8 mouse cellular contexts compared by ENCODE assay signal in the genomic region with DNA sequence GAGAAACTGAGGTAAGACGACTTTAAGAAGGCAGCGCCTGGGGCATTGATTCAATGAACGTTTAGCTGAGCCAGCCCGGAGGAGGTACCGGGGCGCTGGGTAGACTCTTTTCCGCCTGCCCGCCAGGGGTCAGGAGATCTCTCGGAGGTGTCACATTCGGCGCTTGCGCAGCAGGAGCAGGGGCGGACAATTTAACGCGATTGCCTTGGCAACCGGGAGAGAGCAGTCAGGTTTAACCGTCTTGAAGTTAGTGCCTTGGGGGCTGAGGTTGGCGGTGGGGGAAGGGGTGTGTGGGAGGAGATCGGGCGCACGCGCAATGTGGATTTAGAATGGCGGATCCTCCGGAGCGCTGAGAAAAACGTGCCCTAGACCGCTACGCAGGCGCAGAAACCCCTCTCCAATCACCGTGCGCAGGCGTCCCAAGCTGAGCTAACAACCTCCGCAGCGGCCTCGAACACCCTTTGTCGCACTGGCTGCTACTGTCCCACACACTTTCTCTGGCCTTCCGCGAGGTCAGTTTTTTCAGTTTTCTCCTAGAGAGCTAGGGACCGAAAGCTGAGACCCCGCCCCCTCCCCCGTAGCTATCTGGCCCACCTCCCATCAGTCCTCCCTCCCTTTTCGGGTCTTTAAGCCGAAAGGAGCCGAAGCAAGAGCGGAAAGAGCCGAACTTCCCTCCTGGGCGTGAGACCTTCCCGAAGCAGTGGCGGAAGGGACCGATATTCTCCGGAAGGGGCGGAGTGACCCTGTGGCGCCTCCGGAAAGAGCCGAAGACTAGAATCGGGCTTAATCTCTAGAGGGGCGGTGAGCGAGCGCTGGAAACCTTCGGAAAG. TPM values are rescaled to one million over a fixed set of nuclear protein-coding genes. Genes with fewer than 3 reads are reported as not detected.
DNase-seq lines count a peak whose midpoint lies in the region; ATAC-seq and TF ChIP-seq lines count a peak whose summit lies in the region.

No protein-coding gene starts in this region.

- under 1% methylated on average over 60 of the region's 60 CpGs for WGBS in heart, embryonic 11.5 days (ENCODE audit: insufficient replicate concordance)
- WGBS in kidney, embryonic 16.5 days, result under 1% methylated on average over 60 of the region's 60 CpGs
- under 1% methylated on average over 60 of the region's 60 CpGs for WGBS in liver, adult 2 months

- peaks cover 56% of the 10 kb centered on the region for H3K4me1 ChIP-seq in erythroblast, embryonic 14.5 days (ENCODE audit: control insufficient read depth)
- peaks cover 21% of the 10 kb centered on the region; the same call in 1 of the 2 replicates for H3K4me1 ChIP-seq in heart, embryonic 11.5 days (ENCODE audit: control insufficient read depth, insufficient read depth, low read length)
- peaks cover 43% of the 10 kb centered on the region for H3K4me1 ChIP-seq in kidney, embryonic 16.5 days (ENCODE audit: insufficient read depth, low read length)
- H3K4me1 ChIP-seq in liver, adult 2 months (ENCODE audit: control insufficient read depth, insufficient read depth, low read length), result peaks cover 10% of the 10 kb centered on the region

- H3ac ChIP-seq in C2C12 (ENCODE audit: control insufficient read depth, insufficient read length, low read depth) (peak overlapping the region; percentile 93), myocyte (ENCODE audit: control insufficient read depth, insufficient read length) (peak overlapping the region; percentile 96)

- TF ChIP-seq CTCF in C2C12 (IDR thresholded peaks at IDR 0.05; ENCODE audit: control insufficient read depth, insufficient read depth, insufficient read length), result peak; percentile 18
- TF ChIP-seq CTCF in brain, embryonic 14.5 days (IDR thresholded peaks at IDR 0.05; ENCODE audit: borderline replicate concordance, extremely low read depth, insufficient read depth, insufficient read length), result peak; percentile 62
- peak; percentile 75 for TF ChIP-seq CTCF in liver, adult 2 months (IDR thresholded peaks at IDR 0.05; ENCODE audit: low read depth, low read length)

- H3K27me3 ChIP-seq in C2C12 (ENCODE audit: control insufficient read depth, insufficient read depth, insufficient read length) (peaks cover 7% of the 10 kb centered on the region), myocyte (ENCODE audit: control insufficient read depth, insufficient read depth, insufficient read length) (peaks cover 9% of the 10 kb centered on the region)
- peaks cover 37% of the 10 kb centered on the region for H3K27me3 ChIP-seq in erythroblast, embryonic 14.5 days (ENCODE audit: control insufficient read depth)
- peaks cover 27% of the 10 kb centered on the region for H3K27me3 ChIP-seq in heart, embryonic 11.5 days (ENCODE audit: control insufficient read depth, insufficient read depth, low read length)
- peaks cover 13% of the 10 kb centered on the region for H3K27me3 ChIP-seq in kidney, embryonic 16.5 days (ENCODE audit: insufficient read depth, low read length)
- peaks cover 5% of the 10 kb centered on the region for H3K27me3 ChIP-seq in liver, adult 2 months (ENCODE audit: control insufficient read depth, insufficient read depth, low read length)
- H3K27me3 ChIP-seq in splenic B cell, adult 2 months (ENCODE audit: control insufficient read depth, insufficient read depth, low read length, poor library complexity, severe bottlenecking), result no peaks in the 10 kb centered on the region

- H3K36me3 ChIP-seq in C2C12 (ENCODE audit: control insufficient read depth, insufficient read depth) (peaks cover 14% of the 10 kb centered on the region), myocyte (ENCODE audit: control insufficient read depth, insufficient read depth) (no peaks in the 10 kb centered on the region)
- H3K36me3 ChIP-seq in erythroblast, embryonic 14.5 days (ENCODE audit: control insufficient read depth), result peaks cover 27% of the 10 kb centered on the region
- H3K36me3 ChIP-seq in heart, embryonic 11.5 days (ENCODE audit: control insufficient read depth, insufficient read depth, low read length), result no peaks in the 10 kb centered on the region
- peaks cover under 1% of the 10 kb centered on the region; the same call in 1 of the 2 replicates for H3K36me3 ChIP-seq in kidney, embryonic 16.5 days (ENCODE audit: insufficient read depth, low read length)
- H3K36me3 ChIP-seq in liver, adult 2 months (ENCODE audit: control insufficient read depth, insufficient read depth, low read length), result no peaks in the 10 kb centered on the region
- H3K36me3 ChIP-seq in splenic B cell, adult 2 months (ENCODE audit: control insufficient read depth, insufficient read depth, low read length, poor library complexity, severe bottlenecking), result no peaks in the 10 kb centered on the region

- peak overlapping the region; percentile 95 for H3K9ac ChIP-seq in heart, embryonic 11.5 days (ENCODE audit: low read depth, low read length)
- H3K9ac ChIP-seq in kidney, embryonic 16.5 days (replicated peaks; ENCODE audit: low read length), result peak overlapping the region; percentile 98
- H3K9ac ChIP-seq in liver, adult 2 months (ENCODE audit: low read depth, low read length), result peak overlapping the region; percentile 91

- TF ChIP-seq POLR2A in brain, embryonic 14.5 days (IDR thresholded peaks at IDR 0.05; ENCODE audit: borderline replicate concordance, extremely low read depth, insufficient read depth, insufficient read length, poor library complexity, severe bottlenecking), result no peak
- TF ChIP-seq POLR2A in liver, adult 2 months (IDR thresholded peaks at IDR 0.05; ENCODE audit: extremely low read depth, insufficient read depth, low read length), result no peak
- TF ChIP-seq POLR2A in myocyte (IDR thresholded peaks at IDR 0.05; ENCODE audit: insufficient read length, low read depth), result no peak

- peaks cover 4% of the 10 kb centered on the region; the same call in 1 of the 2 replicates for H3K9me3 ChIP-seq in erythroblast, embryonic 14.5 days (ENCODE audit: control insufficient read depth, low read length)
- no peaks in the 10 kb centered on the region for H3K9me3 ChIP-seq in heart, embryonic 11.5 days (replicated peaks; ENCODE audit: control insufficient read depth, low read length)
- H3K9me3 ChIP-seq in kidney, embryonic 16.5 days (ENCODE audit: low read length), result no peaks in the 10 kb centered on the region

- peak overlapping the region; percentile 99 for H3K27ac ChIP-seq in heart, embryonic 11.5 days (ENCODE audit: low read depth, low read length)
- H3K27ac ChIP-seq in kidney, embryonic 16.5 days (ENCODE audit: low read length), result peak overlapping the region; percentile 100
- peak overlapping the region; percentile 99 for H3K27ac ChIP-seq in liver, adult 2 months (replicated peaks; ENCODE audit: insufficient read depth, low read depth, low read length)

- peak; percentile 99 for DNase-seq in brain, embryonic 14.5 days (ENCODE audit: low read depth)
- peak; percentile 89 for DNase-seq in liver, adult 2 months (ENCODE audit: extremely low read depth, low read depth, low spot score)
- peak; percentile 99 for DNase-seq in splenic B cell, adult 2 months (ENCODE audit: low read depth, low spot score)

- peak overlapping the region; percentile 87 for H3K4me2 ChIP-seq in heart, embryonic 11.5 days
- peak overlapping the region; percentile 96 for H3K4me2 ChIP-seq in kidney, embryonic 16.5 days (replicated peaks; ENCODE audit: low read depth, low read length)
- peak overlapping the region; percentile 97 for H3K4me2 ChIP-seq in myocyte (ENCODE audit: low read depth)

- ATAC-seq in heart, embryonic 11.5 days (replicated peaks; ENCODE audit: insufficient number of reproducible peaks, low FRiP score, low TSS enrichment), result peak; percentile 86
- peak; percentile 88 for ATAC-seq in kidney, embryonic 16.5 days (ENCODE audit: low FRiP score, low TSS enrichment)

- peaks cover 34% of the 10 kb centered on the region for H3K79me3 ChIP-seq in C2C12 (ENCODE audit: low read depth)

- H3K79me2 ChIP-seq in C2C12 (ENCODE audit: control insufficient read depth, insufficient read depth) (peaks cover 39% of the 10 kb centered on the region), myocyte (ENCODE audit: control insufficient read depth, insufficient read depth) (peaks cover 37% of the 10 kb centered on the region)
- peaks cover 24% of the 10 kb centered on the region; the same call in 1 of the 2 replicates for H3K79me2 ChIP-seq in liver, adult 2 months (ENCODE audit: control insufficient read depth, insufficient read depth, low read length)

- peak overlapping the region; percentile 75 for H3K4me3 ChIP-seq in C2C12 (ENCODE audit: insufficient read depth, poor library complexity, severe bottlenecking)
- H3K4me3 ChIP-seq in erythroblast, embryonic 14.5 days (replicated peaks), result peak overlapping the region; percentile 92
- H3K4me3 ChIP-seq in heart, embryonic 11.5 days (ENCODE audit: low read depth, low read length), result peak overlapping the region; percentile 78
- H3K4me3 ChIP-seq in kidney, embryonic 16.5 days (ENCODE audit: low read length), result peak overlapping the region; percentile 79
- H3K4me3 ChIP-seq in liver, adult 2 months (ENCODE audit: insufficient read depth, low read depth, low read length), result peak overlapping the region; percentile 79
- H3K4me3 ChIP-seq in myocyte, result peak overlapping the region; percentile 96

RNA-seq across cellular contexts. Expression of a gene that starts 0.8 kb away (rescaled TPM):
- polyA plus RNA-seq in C2C12 (2012; fragmentation: generic; extraction: Trizol) (333 TPM), myocyte (2012; fragmentation: generic; extraction: Trizol) (159 TPM)
- polyA plus RNA-seq in brain, embryonic 14.5 days (2012; rRNA removed), result 404 and 431 TPM in 2 replicates
- 43.1 and 44.9 TPM in 2 replicates for polyA plus RNA-seq in erythroblast, embryonic 14.5 days (2012)
- 84.0 and 85.5 TPM in 2 replicates for polyA plus RNA-seq in heart, embryonic 11.5 days (2014; fragmentation: Nextera tagmentation; extraction: Ambion mirVana)
- polyA plus RNA-seq in kidney, embryonic 16.5 days (2015; fragmentation: Nextera tagmentation; extraction: Ambion mirVana), result 136 and 139 TPM in 2 replicates
- 30.4 and 35.2 TPM in 2 replicates for total RNA-seq in liver, adult 2 months (2014; rRNA removed)
- polyA plus RNA-seq in liver, adult 2 months (2012; rRNA removed), result 70.6 and 90.4 TPM in 2 replicates

RNA-seq across cellular contexts. Expression of a gene that starts 9.8 kb away (rescaled TPM):
- 13.7 TPM for polyA plus RNA-seq in C2C12 (2012; fragmentation: generic; extraction: Trizol)
- 61.4 and 88.7 TPM in 2 replicates for polyA plus RNA-seq in brain, embryonic 14.5 days (2012; rRNA removed)
- polyA plus RNA-seq in erythroblast, embryonic 14.5 days (2012), result 0.10 and 0.26 TPM in 2 replicates
- 14.7 and 17.8 TPM in 2 replicates for polyA plus RNA-seq in heart, embryonic 11.5 days (2014; fragmentation: Nextera tagmentation; extraction: Ambion mirVana)
- polyA plus RNA-seq in kidney, embryonic 16.5 days (2015; fragmentation: Nextera tagmentation; extraction: Ambion mirVana), result 35.0 and 44.0 TPM in 2 replicates
- 0.18 and 0.20 TPM in 2 replicates for total RNA-seq in liver, adult 2 months (2014; rRNA removed)
- polyA plus RNA-seq in liver, adult 2 months (2012; rRNA removed), result 1.9 and 2.2 TPM in 2 replicates
- polyA plus RNA-seq in myocyte (2012; fragmentation: generic; extraction: Trizol), result 13.1 TPM

RNA-seq across cellular contexts. Expression of a gene that starts 18.9 kb away (rescaled TPM):
- polyA plus RNA-seq in C2C12 (2012; fragmentation: generic; extraction: Trizol), result 102 TPM
- 176 and 216 TPM in 2 replicates for polyA plus RNA-seq in brain, embryonic 14.5 days (2012; rRNA removed)
- polyA plus RNA-seq in erythroblast, embryonic 14.5 days (2012), result 227 and 231 TPM in 2 replicates
- polyA plus RNA-seq in heart, embryonic 11.5 days (2014; fragmentation: Nextera tagmentation; extraction: Ambion mirVana), result 47.0 and 48.1 TPM in 2 replicates
- 64.9 and 66.6 TPM in 2 replicates for polyA plus RNA-seq in kidney, embryonic 16.5 days (2015; fragmentation: Nextera tagmentation; extraction: Ambion mirVana)
- total RNA-seq in liver, adult 2 months (2014; rRNA removed), result 54.2 and 81.8 TPM in 2 replicates
- 203 and 212 TPM in 2 replicates for polyA plus RNA-seq in liver, adult 2 months (2012; rRNA removed)
- polyA plus RNA-seq in myocyte (2012; fragmentation: generic; extraction: Trizol), result 118 TPM

RNA-seq across cellular contexts. Expression of a gene that starts 22.9 kb away (rescaled TPM):
- polyA plus RNA-seq in C2C12 (2012; fragmentation: generic; extraction: Trizol) (1.5 TPM), myocyte (2012; fragmentation: generic; extraction: Trizol) (1.5 TPM)
- polyA plus RNA-seq in brain, embryonic 14.5 days (2012; rRNA removed), result 6.8 and 7.6 TPM in 2 replicates
- polyA plus RNA-seq in erythroblast, embryonic 14.5 days (2012), result 0.06 and 0.09 TPM in 2 replicates
- polyA plus RNA-seq in heart, embryonic 11.5 days (2014; fragmentation: Nextera tagmentation; extraction: Ambion mirVana), result 3.4 and 4.2 TPM in 2 replicates
- polyA plus RNA-seq in kidney, embryonic 16.5 days (2015; fragmentation: Nextera tagmentation; extraction: Ambion mirVana), result 8.1 and 8.2 TPM in 2 replicates
- 2.4 and 2.8 TPM in 2 replicates for total RNA-seq in liver, adult 2 months (2014; rRNA removed)
- 2.7 and 2.9 TPM in 2 replicates for polyA plus RNA-seq in liver, adult 2 months (2012; rRNA removed)

RNA-seq across cellular contexts. Expression of a gene that starts 27.2 kb away (rescaled TPM):
- polyA plus RNA-seq in C2C12 (2012; fragmentation: generic; extraction: Trizol), result not detected
- not detected in 2 replicates for polyA plus RNA-seq in brain, embryonic 14.5 days (2012; rRNA removed)
- not detected in 2 replicates for polyA plus RNA-seq in erythroblast, embryonic 14.5 days (2012)
- polyA plus RNA-seq in heart, embryonic 11.5 days (2014; fragmentation: Nextera tagmentation; extraction: Ambion mirVana), result not detected in 2 replicates
- 1.3 TPM in 1 of 2 replicates, not detected in the other for polyA plus RNA-seq in kidney, embryonic 16.5 days (2015; fragmentation: Nextera tagmentation; extraction: Ambion mirVana)
- 0.28 TPM in 1 of 2 replicates, not detected in the other for total RNA-seq in liver, adult 2 months (2014; rRNA removed)
- not detected in 2 replicates for polyA plus RNA-seq in liver, adult 2 months (2012; rRNA removed)
- not detected for polyA plus RNA-seq in myocyte (2012; fragmentation: generic; extraction: Trizol)

Comparison
In these comparisons a context has a peak if more than half of its experiments do, and no peak if none do; other contexts are left out.
1. Peak in every context shown above with its lines: DNase-seq, ATAC-seq, H3K4me3 ChIP-seq and H3K27ac ChIP-seq.
2. CTCF ChIP-seq: peak in every context shown above with its lines; median percentile 75 in liver, adult 2 months; 62 in brain, embryonic 14.5 days; 18 in C2C12.